Mouse (Mus musculus) bone marrow macrophage, adult 2 months (primary cell): ENCODE data around the gene Clec4d.

Experiments used
- CTCF ChIP-seq: IDR thresholded peaks from 2 replicates; pipeline ENCODE4 v1.5.1; 2012; ENCODE audit warnings: low read depth, mild to moderate bottlenecking, low read length, moderate library complexity
- POLR2A ChIP-seq: IDR thresholded peaks from 2 replicates; pipeline ENCODE4 v1.6.1; 2012; ENCODE audit warnings: mild to moderate bottlenecking, low read depth, low read length, borderline replicate concordance

- TF ChIP-seq POLR2A (no peak), CTCF (no peak)
Observed at GRCm38 (mm10) chr6:123252735-123253134, 9.2 kb upstream of the Clec4d start.
